ENCODE assay signal across 29 mouse cellular contexts in the genomic region with DNA sequence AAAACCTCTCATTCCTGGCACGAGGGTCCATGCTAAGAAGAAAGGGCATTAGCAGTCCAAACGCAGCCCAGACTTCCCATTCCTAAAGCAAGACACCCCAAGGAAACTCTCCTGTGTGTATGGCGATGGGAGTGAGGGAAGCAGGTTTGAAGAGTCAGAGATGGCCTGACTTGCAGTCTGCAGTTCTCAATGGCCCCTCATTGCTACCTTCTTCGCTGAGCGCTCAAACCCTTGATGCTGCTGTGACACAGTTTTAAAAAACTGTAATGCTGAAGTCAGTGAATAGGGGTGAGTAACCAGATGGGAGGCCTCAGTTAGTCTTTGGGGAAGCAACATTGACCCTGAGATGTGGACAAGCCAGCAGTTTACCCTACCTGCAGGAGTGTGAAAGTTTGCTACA. TPM values are rescaled to one million over a fixed set of nuclear protein-coding genes. Genes with fewer than 3 reads are reported as not detected.
"Had no signal": no experiment of that assay in that cellular context is flagged by ENCODE, and none has a peak within 500 bp of the region (broad histone marks: within the 10 kb centered on the region; RNA-seq: fewer than 3 reads in every experiment).

No protein-coding gene starts in this region.

- H3K9me3 ChIP-seq: heart, embryonic 13.5 days; heart, embryonic 15.5 days; hindbrain, embryonic 13.5 days; hindbrain, embryonic 15.5 days; kidney, embryonic 15.5 days; limb, embryonic 13.5 days; limb, embryonic 15.5 days had no signal

- H3K9ac ChIP-seq: forebrain, postnatal 0 days; heart, embryonic 13.5 days; heart, embryonic 15.5 days; hindbrain, embryonic 13.5 days; kidney, embryonic 15.5 days; limb, embryonic 13.5 days; limb, embryonic 15.5 days had no signal

- H3K36me3 ChIP-seq: heart, embryonic 13.5 days; heart, embryonic 15.5 days; hindbrain, embryonic 13.5 days; hindbrain, embryonic 15.5 days; kidney, embryonic 15.5 days; limb, embryonic 13.5 days; limb, embryonic 15.5 days had no signal

- H3K27ac ChIP-seq: heart, adult 2 months; heart, embryonic 13.5 days; heart, embryonic 15.5 days; hindbrain, embryonic 13.5 days; hindbrain, embryonic 15.5 days; hindbrain, postnatal 0 days; kidney, embryonic 15.5 days; kidney, postnatal 0 days; limb, embryonic 13.5 days; limb, embryonic 15.5 days had no signal

- ATAC-seq: forebrain, postnatal 0 days; hindbrain, postnatal 0 days; intestine, embryonic 16.5 days had no signal

- H3K4me3 ChIP-seq: heart, adult 2 months had no signal

- DNase-seq: forebrain, postnatal 0 days; gastrocnemius, postnatal 36 days; heart, postnatal 36 days; kidney, adult 11 months; kidney, adult 9 months; kidney, postnatal 14 days; layer of hippocampus, adult 9-11 months; layer of hippocampus, postnatal 36 days had no signal

RNA-seq across cellular contexts. Expression of a gene that starts 0.8 kb away (rescaled TPM):
- total RNA-seq: forebrain, postnatal 0 days; gastrocnemius, adult 18-20 months; gastrocnemius, adult 8-10 months; gastrocnemius, postnatal 14 days; gastrocnemius, postnatal 36 days; heart, adult 2 months; heart, postnatal 14 days; heart, postnatal 36 days; liver, adult 2 months had no signal
- polyA plus RNA-seq: heart, adult 2 months; heart, embryonic 11.5 days; heart, embryonic 13.5 days; heart, embryonic 15.5 days; heart, postnatal 0 days; intestine, embryonic 16.5 days; kidney, adult 2 months; kidney, postnatal 0 days; large intestine, adult 2 months; limb, embryonic 11.5 days; limb, embryonic 15.5 days; liver, adult 2 months had no signal
